Mouse (Mus musculus): ENCODE measurements around the gene Cav2.

The Cav2 gene

GRCm38 (mm10) chr6:17309260-17309659 lies 28.3 kb downstream of the Cav2 start:
- DNase-seq (ENCODE audit: low spot score in 2 of 2) = peak in 1 of 2 experiments; percentile 7

GRCm38 (mm10) chr6:17314241-17314640 lies 33.3 kb downstream of the Cav2 start:
- no peak for DNase-seq (ENCODE audit: low spot score in 2 of 2)

GRCm38 (mm10) chr6:17314659-17315616 lies 34.0 kb downstream of the Cav2 start:
- no peak for DNase-seq (ENCODE audit: low spot score in 2 of 2)

GRCm38 (mm10) chr6:17316294-17317166 lies 35.5 kb downstream of the Cav2 start:
- no peak for DNase-seq (ENCODE audit: low spot score in 2 of 2)

GRCm38 (mm10) chr6:17317167-17317524 lies 36.2 kb downstream of the Cav2 start:
- no peak for DNase-seq (ENCODE audit: low spot score in 2 of 2)

GRCm38 (mm10) chr6:17317944-17318343 lies 37.0 kb downstream of the Cav2 start:
- no peak for DNase-seq (ENCODE audit: low spot score in 2 of 2)

GRCm38 (mm10) chr6:17321976-17322375 lies 41.0 kb downstream of the Cav2 start:
- no peak for DNase-seq (ENCODE audit: low spot score in 2 of 2)

- DNase-seq (ENCODE audit: low spot score in 2 of 2) = no peak
Measured at GRCm38 (mm10) chr6:17327216-17327615, 46.2 kb downstream of the Cav2 start.

- no peak for DNase-seq (ENCODE audit: low spot score in 2 of 2)
Measured at GRCm38 (mm10) chr6:17329801-17330200, 48.8 kb downstream of the Cav2 start.

- peak in 1 of 2 experiments; percentile 20 for DNase-seq (ENCODE audit: low spot score in 2 of 2)
Measured at GRCm38 (mm10) chr6:17337724-17338123, 56.7 kb downstream of the Cav2 start.

Measured in frontal cortex, postnatal 36 days (tissue).